Mouse (Mus musculus): ENCODE measurements at regions not wholly inside any gene's neighbourhood (a gene's known extent, or its start where the extent isn't known, plus 50 kb on each side); places are given as distances from the start of the nearest gene placed in this dataset.

DNA sequence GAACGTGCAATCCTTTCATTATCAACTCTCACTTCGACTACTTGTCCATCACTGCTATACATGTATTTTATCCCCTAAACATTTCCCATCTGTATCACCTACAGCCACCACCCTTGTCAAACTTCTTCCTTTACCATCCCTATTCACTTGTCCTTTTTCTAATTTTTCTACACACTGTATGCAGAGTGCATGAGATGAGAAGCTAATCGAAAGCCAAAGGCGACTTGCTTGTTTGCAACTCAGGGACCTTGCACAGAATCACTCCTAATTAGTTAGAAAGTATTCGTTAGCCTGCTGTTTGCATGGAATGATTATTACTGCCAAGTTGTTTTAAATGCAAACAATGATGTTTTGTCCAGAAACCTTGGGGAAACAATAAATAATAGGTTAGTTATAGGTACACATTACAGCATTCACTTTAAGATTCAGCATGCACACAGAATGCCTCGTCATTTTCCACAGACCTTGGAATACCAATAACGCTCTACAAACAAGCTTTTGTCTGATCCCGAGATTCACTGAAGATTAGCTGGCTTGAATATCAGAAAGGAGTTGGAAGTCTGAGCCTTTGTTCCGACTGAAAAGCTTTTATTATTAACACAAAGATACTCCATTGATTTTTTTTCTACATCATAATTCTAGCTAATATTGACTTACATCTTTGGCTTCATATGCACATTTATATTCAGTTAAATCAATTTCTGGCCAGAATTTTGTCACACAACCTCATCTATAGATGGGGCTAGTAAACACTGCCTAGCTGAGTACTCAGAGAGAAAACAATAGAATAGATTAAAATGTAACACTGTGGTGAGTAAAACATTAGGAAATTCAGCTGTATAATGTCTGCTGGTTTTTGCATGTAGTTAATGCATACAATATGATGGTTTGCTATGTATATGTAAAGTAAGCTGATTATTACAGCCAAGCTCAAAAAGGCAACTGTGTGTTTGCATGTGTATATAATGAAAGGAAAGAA, 130.4 kb upstream of the Cxadr start:
- Histone ChIP-seq H3K4me2 (replicated peaks; ENCODE audit: low read depth, low read length) (no peak overlapping the region), H3K4me1 (ENCODE audit: insufficient read depth, low read length) (no peaks in the 10 kb centered on the region), H3K36me3 (ENCODE audit: insufficient read depth, low read length) (no peaks in the 10 kb centered on the region), H3K4me3 (ENCODE audit: low read length) (no peak overlapping the region), H3K9me3 (ENCODE audit: low read length) (no peaks in the 10 kb centered on the region), H3K27ac (ENCODE audit: low read length) (no peak overlapping the region), H3K27me3 (ENCODE audit: insufficient read depth, low read length) (no peaks in the 10 kb centered on the region), H3K9ac (replicated peaks; ENCODE audit: low read length) (no peak overlapping the region)
- 82% methylated on average over 9 of the region's 9 CpGs for WGBS
- ATAC-seq (ENCODE audit: low FRiP score, low TSS enrichment) = no peak

DNA sequence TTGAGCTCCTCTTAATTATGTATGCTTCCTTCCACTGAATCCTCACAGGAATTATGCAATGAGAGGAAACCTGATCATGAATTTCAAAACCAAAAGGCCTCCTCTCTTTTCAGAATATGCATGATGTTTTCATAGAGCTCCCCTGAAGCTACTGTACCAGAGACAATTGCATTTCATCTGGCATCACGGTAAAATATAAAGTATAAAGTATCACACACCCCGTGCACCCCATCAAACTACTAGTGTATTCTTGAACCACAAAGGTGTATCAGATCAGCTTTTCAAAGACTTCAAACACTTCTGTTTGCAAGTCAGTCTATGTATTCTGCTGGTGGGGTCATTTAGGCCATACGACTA, 144.4 kb upstream of the Cxadr start:
- Histone ChIP-seq H3K27me3 (ENCODE audit: insufficient read depth, low read length) (no peaks in the 10 kb centered on the region), H3K9me3 (ENCODE audit: low read length) (no peaks in the 10 kb centered on the region), H3K4me3 (ENCODE audit: low read length) (no peak overlapping the region), H3K4me2 (replicated peaks; ENCODE audit: low read depth, low read length) (no peak overlapping the region), H3K4me1 (ENCODE audit: insufficient read depth, low read length) (no peaks in the 10 kb centered on the region), H3K27ac (ENCODE audit: low read length) (no peak overlapping the region), H3K36me3 (ENCODE audit: insufficient read depth, low read length) (no peaks in the 10 kb centered on the region), H3K9ac (replicated peaks; ENCODE audit: low read length) (no peak overlapping the region)
- WGBS = 75% methylated on average over 3 of the region's 3 CpGs
- ATAC-seq (ENCODE audit: low FRiP score, low TSS enrichment) = no peak

DNA sequence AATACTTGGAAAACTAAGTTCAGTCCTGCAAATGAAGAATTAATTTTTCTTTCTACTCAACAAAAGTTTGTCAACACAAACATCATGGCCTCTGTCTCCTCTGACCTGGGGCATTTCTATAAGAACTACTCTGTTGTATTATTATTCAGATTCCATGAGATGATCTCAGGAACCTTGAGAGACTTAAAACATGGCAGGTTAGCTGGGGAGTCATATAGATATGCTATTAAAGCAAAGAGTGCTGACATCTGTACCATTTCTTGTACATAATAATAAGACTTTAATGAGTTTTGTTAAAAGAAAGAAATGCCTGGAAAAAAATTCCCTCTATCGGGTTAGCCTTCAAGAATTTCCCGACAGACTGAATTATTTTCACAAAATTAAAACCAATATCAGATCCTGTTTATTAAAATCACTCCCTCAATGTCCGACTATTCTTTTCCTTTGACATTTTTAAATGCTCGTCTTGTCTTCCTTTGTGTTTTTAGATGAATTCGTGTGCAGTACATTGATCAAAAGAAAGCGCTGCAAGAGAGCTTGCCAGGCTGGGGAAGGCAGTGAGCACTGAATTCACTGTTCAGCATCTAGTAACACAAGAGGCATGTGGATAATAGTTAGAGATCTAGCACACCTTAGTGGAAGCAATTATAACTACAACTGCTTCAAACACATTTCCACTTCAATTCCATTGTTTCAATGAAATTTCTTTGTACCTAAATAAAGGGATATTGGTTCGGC, 145.0 kb upstream of the Cxadr start:
- Histone ChIP-seq H3K27me3 (ENCODE audit: insufficient read depth, low read length) (no peaks in the 10 kb centered on the region), H3K4me1 (ENCODE audit: insufficient read depth, low read length) (no peaks in the 10 kb centered on the region), H3K36me3 (ENCODE audit: insufficient read depth, low read length) (no peaks in the 10 kb centered on the region), H3K4me3 (ENCODE audit: low read length) (no peak overlapping the region), H3K9me3 (ENCODE audit: low read length) (no peaks in the 10 kb centered on the region), H3K4me2 (replicated peaks; ENCODE audit: low read depth, low read length) (no peak overlapping the region), H3K27ac (ENCODE audit: low read length) (no peak overlapping the region), H3K9ac (replicated peaks; ENCODE audit: low read length) (no peak overlapping the region)
- WGBS = 37% methylated on average over 7 of the region's 7 CpGs
- peak; percentile 87 for ATAC-seq (ENCODE audit: low FRiP score, low TSS enrichment)

DNA sequence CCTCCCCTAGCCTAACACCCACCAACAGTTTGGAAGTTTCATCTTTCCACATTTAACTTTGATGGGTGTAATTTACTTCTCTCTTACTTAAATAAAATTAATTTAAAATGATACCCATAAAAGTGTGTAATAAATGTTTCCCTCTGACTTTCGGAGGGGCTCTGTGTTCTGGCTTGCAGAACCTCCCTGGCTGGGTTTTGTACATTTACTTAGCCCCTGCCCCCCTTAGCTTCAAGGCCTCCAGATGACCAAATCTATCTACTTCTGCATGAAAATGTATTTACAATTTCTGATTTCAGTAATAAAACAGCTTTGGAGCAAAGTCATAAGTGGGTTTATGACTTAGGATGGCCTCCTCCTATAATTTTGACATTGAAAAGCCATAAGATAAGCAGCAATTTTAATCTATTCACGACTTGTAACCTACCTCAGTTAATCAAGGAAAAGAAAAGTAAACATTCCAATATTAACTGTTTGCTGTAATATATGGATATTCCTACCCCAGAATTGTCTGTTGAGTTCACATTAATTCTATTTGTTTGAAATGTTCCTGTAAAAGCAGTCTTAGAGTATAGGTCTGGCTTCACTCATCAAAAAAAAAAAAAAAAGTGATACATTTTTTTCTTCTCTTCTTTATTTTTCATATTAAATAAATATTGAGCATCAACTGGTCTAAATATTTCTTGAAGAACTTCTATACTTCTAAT, 147.2 kb upstream of the Cxadr start:
- Histone ChIP-seq H3K4me3 (ENCODE audit: low read length) (no peak overlapping the region), H3K9me3 (ENCODE audit: low read length) (no peaks in the 10 kb centered on the region), H3K27ac (ENCODE audit: low read length) (no peak overlapping the region), H3K4me2 (replicated peaks; ENCODE audit: low read depth, low read length) (no peak overlapping the region), H3K9ac (replicated peaks; ENCODE audit: low read length) (no peak overlapping the region), H3K36me3 (ENCODE audit: insufficient read depth, low read length) (no peaks in the 10 kb centered on the region), H3K27me3 (ENCODE audit: insufficient read depth, low read length) (no peaks in the 10 kb centered on the region), H3K4me1 (ENCODE audit: insufficient read depth, low read length) (no peaks in the 10 kb centered on the region)
- no peak for ATAC-seq (ENCODE audit: low FRiP score, low TSS enrichment)
- WGBS = 36% methylated on average over 2 of the region's 2 CpGs

DNA sequence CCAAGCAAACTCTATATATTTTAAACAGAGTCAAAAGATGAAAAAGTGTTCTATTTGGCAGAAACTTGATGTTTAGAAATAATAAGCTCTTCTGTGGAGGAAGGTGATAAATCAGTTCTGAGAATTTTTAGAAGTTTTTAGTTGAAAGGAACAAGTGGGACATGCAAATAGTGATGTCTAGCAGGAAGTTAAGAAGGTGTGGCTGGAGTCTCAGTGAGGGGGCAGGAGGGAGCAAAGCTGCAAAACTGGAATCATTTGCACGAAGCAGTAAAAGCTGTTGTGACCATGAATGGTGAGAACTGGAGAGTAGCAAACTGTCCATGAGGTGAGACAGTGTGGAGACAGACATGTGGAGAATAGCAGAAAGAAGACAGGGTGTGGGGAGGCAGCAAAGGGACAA, 157.1 kb upstream of the Cxadr start:
- H3K4me2 ChIP-seq (replicated peaks; ENCODE audit: low read depth, low read length) = no peak overlapping the region
- no peaks in the 10 kb centered on the region for H3K4me1 ChIP-seq (ENCODE audit: insufficient read depth, low read length)
- H3K27me3 ChIP-seq (ENCODE audit: insufficient read depth, low read length) = no peaks in the 10 kb centered on the region
- WGBS = 75% methylated on average over 1 of the region's 1 CpGs
- no peak overlapping the region for H3K4me3 ChIP-seq (ENCODE audit: low read length)
- no peak for ATAC-seq (ENCODE audit: low FRiP score, low TSS enrichment)
- H3K9ac ChIP-seq (replicated peaks; ENCODE audit: low read length) = no peak overlapping the region
- no peaks in the 10 kb centered on the region for H3K9me3 ChIP-seq (ENCODE audit: low read length)
- H3K36me3 ChIP-seq (ENCODE audit: insufficient read depth, low read length) = no peaks in the 10 kb centered on the region
- H3K27ac ChIP-seq (ENCODE audit: low read length) = no peak overlapping the region

DNA sequence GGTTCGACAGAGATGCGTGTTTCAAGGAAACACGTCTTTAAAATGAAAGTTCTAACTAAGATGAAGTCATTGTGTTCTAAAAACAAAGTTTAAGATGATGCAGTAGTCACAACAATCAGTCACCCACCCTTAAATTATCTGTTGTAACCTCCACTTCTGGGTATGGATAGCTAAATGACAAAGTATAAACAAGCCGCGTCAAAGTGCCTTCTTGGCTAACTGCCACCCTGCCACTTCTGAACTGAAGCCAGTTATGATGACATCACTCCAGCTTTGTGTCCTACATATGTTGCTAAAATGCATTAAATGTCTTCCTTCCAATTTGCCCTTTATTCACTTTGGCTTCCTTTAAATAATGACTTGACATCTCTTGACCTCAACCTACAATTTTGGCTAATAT, 165.8 kb upstream of the Cxadr start:
- Histone ChIP-seq H3K27me3 (ENCODE audit: insufficient read depth, low read length) (no peaks in the 10 kb centered on the region), H3K4me3 (ENCODE audit: low read length) (no peak overlapping the region), H3K27ac (ENCODE audit: low read length) (no peak overlapping the region), H3K9me3 (ENCODE audit: low read length) (no peaks in the 10 kb centered on the region), H3K4me2 (replicated peaks; ENCODE audit: low read depth, low read length) (no peak overlapping the region), H3K4me1 (ENCODE audit: insufficient read depth, low read length) (no peaks in the 10 kb centered on the region), H3K9ac (replicated peaks; ENCODE audit: low read length) (no peak overlapping the region), H3K36me3 (ENCODE audit: insufficient read depth, low read length) (no peaks in the 10 kb centered on the region)
- ATAC-seq (ENCODE audit: low FRiP score, low TSS enrichment) = no peak
- 86% methylated on average over 5 of the region's 5 CpGs for WGBS

DNA sequence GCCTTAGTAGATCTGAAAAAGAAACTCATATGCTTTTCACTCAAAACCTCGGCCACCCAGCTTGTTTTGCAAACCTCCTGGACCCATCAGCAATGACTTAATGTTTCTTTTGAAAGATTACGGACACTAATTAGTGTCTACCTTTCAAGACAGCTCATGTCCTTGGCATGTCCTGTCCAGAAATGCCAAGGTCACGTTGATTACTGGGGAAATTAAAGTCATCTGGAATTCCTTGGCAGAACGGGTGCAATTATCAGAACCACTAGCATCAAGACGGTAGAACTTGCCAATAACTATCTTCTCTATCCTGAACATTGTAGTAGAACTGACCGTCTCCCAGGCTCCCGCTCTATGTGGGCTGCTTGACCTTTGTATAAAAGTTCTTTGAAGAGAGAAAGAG, 166.8 kb upstream of the Cxadr start:
- H3K27ac ChIP-seq (ENCODE audit: low read length) = no peak overlapping the region
- ATAC-seq (ENCODE audit: low FRiP score, low TSS enrichment) = no peak
- 81% methylated on average over 7 of the region's 7 CpGs for WGBS

DNA sequence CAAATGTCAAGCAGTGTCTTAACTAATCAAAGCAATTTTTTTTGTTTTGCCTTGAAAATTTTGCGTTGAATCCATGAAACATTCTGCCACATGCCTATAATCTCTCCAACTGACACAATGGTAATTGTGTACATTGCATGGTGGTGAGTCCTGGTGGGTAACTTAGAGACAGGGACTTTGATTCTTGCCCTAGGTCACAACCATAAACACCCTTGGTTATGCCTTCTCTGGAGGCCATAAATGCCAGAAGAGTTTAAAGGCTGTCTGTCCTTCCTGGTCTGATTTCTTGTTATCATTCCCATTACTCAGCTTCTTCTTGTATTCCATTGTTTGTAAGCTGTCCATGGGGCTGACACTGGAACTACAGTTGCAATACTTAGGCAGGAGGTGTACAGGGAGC, 179.6 kb upstream of the Cxadr start:
- no peaks in the 10 kb centered on the region for H3K36me3 ChIP-seq (ENCODE audit: insufficient read depth, low read length)

More for the DNA sequence above, 166.8 kb upstream of the Cxadr start:
- H3K27me3 ChIP-seq (ENCODE audit: insufficient read depth, low read length) = no peaks in the 10 kb centered on the region
- H3K4me3 ChIP-seq (ENCODE audit: low read length) = no peak overlapping the region
- H3K9ac ChIP-seq (replicated peaks; ENCODE audit: low read length) = no peak overlapping the region
- no peaks in the 10 kb centered on the region for H3K4me1 ChIP-seq (ENCODE audit: insufficient read depth, low read length)
- H3K9me3 ChIP-seq (ENCODE audit: low read length) = no peaks in the 10 kb centered on the region
- no peak overlapping the region for H3K4me2 ChIP-seq (replicated peaks; ENCODE audit: low read depth, low read length)
- H3K36me3 ChIP-seq (ENCODE audit: insufficient read depth, low read length) = no peaks in the 10 kb centered on the region

DNA sequence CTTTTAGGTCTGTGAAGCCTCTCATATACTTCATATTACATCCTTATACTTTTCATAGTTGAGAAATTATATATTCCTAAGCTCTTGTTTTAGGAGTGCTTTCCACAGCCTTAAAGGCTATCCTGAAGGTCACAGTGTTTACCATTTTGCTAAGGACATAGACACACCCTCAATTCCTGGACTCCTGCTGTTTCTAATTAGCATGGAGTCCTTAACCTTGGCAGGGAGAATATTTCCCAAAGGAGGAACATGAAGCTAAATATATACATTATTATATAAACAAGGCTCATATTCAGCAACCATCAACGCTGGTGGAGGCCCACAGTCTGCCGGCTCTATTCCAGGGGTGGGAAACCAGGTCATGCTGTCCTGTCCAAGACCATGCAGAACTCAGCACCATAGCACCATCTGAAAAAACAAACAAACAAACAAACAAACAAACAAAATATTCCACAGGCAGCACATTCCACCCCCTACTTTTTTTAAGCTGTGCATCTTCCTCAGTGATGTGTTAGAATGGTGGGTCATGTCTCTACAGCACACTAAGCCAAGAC, 180.9 kb upstream of the Cxadr start:
- Histone ChIP-seq H3K36me3 (ENCODE audit: insufficient read depth, low read length) (no peaks in the 10 kb centered on the region), H3K4me1 (ENCODE audit: insufficient read depth, low read length) (no peaks in the 10 kb centered on the region), H3K9me3 (ENCODE audit: low read length) (no peaks in the 10 kb centered on the region), H3K27me3 (ENCODE audit: insufficient read depth, low read length) (no peaks in the 10 kb centered on the region), H3K4me3 (ENCODE audit: low read length) (no peak overlapping the region), H3K4me2 (replicated peaks; ENCODE audit: low read depth, low read length) (no peak overlapping the region), H3K9ac (replicated peaks; ENCODE audit: low read length) (no peak overlapping the region), H3K27ac (ENCODE audit: low read length) (no peak overlapping the region)
- WGBS = 67% methylated on average over 2 of the region's 2 CpGs
- no peak for ATAC-seq (ENCODE audit: low FRiP score, low TSS enrichment)

More for the DNA sequence above, 179.6 kb upstream of the Cxadr start:
- Histone ChIP-seq H3K27me3 (ENCODE audit: insufficient read depth, low read length) (no peaks in the 10 kb centered on the region), H3K9me3 (ENCODE audit: low read length) (no peaks in the 10 kb centered on the region), H3K9ac (replicated peaks; ENCODE audit: low read length) (no peak overlapping the region), H3K4me2 (replicated peaks; ENCODE audit: low read depth, low read length) (no peak overlapping the region), H3K27ac (ENCODE audit: low read length) (no peak overlapping the region), H3K4me3 (ENCODE audit: low read length) (no peak overlapping the region), H3K4me1 (ENCODE audit: insufficient read depth, low read length) (no peaks in the 10 kb centered on the region)
- ATAC-seq (ENCODE audit: low FRiP score, low TSS enrichment) = no peak
- WGBS = 59% methylated on average over 1 of the region's 1 CpGs

All from kidney, embryonic 16.5 days (tissue).